Mouse (Mus musculus) v-Abl transformed pro-B cells (cell line): ENCODE measurements around the gene Slc25a21.

ENCODE experiments used
- in situ Hi-C, 2 experiments: fragments of 400-800 bp; cut with MboI; formaldehyde crosslinking; loops; one replicate each; pipeline ENCODE4 v1.15.1; 2025; ENCODE audit not compliant: unreplicated experiment in 2 of 2

Slc25a21 gene

GRCm38 (mm10) chr12:56897976-56898375 lies 299.3 kb downstream of the Slc25a21 start:
- in situ Hi-C loops, result no loop called here

GRCm38 (mm10) chr12:56897221-56897937 lies 299.9 kb downstream of the Slc25a21 start:
- in situ Hi-C loops, result no loop called here

- in situ Hi-C loops, result no loop called here
Measured at GRCm38 (mm10) chr12:56894963-56895362, 302.3 kb downstream of the Slc25a21 start.

- in situ Hi-C loops, result no loop called here
Measured at GRCm38 (mm10) chr12:56890891-56891726, 306.2 kb downstream of the Slc25a21 start.

GRCm38 (mm10) chr12:56877796-56878195 lies 319.5 kb downstream of the Slc25a21 start:
- in situ Hi-C loops, result no loop called here

- in situ Hi-C loops, result no loop called here
Measured at GRCm38 (mm10) chr12:56876549-56876948, 320.7 kb downstream of the Slc25a21 start.

- in situ Hi-C loops, result no loop called here
Measured at GRCm38 (mm10) chr12:56873204-56873603, 324.1 kb downstream of the Slc25a21 start.

- in situ Hi-C loops, result no loop called here
Measured at GRCm38 (mm10) chr12:56870569-56870968, 326.7 kb downstream of the Slc25a21 start.

- in situ Hi-C loops, result no loop called here
Measured at GRCm38 (mm10) chr12:56863873-56864562, 333.3 kb downstream of the Slc25a21 start.

- in situ Hi-C loops, result no loop called here
Measured at GRCm38 (mm10) chr12:56852679-56853078, 344.6 kb downstream of the Slc25a21 start.

- in situ Hi-C loops, result no loop called here
Measured at GRCm38 (mm10) chr12:56851464-56851863, 345.8 kb downstream of the Slc25a21 start.

- in situ Hi-C loops, result no loop called here
Measured at GRCm38 (mm10) chr12:56829945-56830344, 367.3 kb downstream of the Slc25a21 start.

- in situ Hi-C loops, result no loop called here
Measured at GRCm38 (mm10) chr12:56829455-56829883, 367.8 kb downstream of the Slc25a21 start.

GRCm38 (mm10) chr12:56827808-56828384 lies 369.4 kb downstream of the Slc25a21 start:
- in situ Hi-C loops, result no loop called here

- in situ Hi-C loops, result no loop called here
Measured at GRCm38 (mm10) chr12:56824688-56825087, 372.6 kb downstream of the Slc25a21 start.

- in situ Hi-C loops, result no loop called here
Measured at GRCm38 (mm10) chr12:56822122-56822521, 375.1 kb downstream of the Slc25a21 start.

GRCm38 (mm10) chr12:56820604-56821003 lies 376.7 kb downstream of the Slc25a21 start:
- in situ Hi-C loops, result no loop called here

- in situ Hi-C loops, result no loop called here
Measured at GRCm38 (mm10) chr12:56807483-56807882, 389.8 kb downstream of the Slc25a21 start.

GRCm38 (mm10) chr12:56807078-56807477 lies 390.2 kb downstream of the Slc25a21 start:
- in situ Hi-C loops, result no loop called here

- in situ Hi-C loops, result no loop called here
Measured at GRCm38 (mm10) chr12:56804487-56804886, 392.8 kb downstream of the Slc25a21 start.
